10 mouse cellular contexts compared by ENCODE assay signal in the genomic region with DNA sequence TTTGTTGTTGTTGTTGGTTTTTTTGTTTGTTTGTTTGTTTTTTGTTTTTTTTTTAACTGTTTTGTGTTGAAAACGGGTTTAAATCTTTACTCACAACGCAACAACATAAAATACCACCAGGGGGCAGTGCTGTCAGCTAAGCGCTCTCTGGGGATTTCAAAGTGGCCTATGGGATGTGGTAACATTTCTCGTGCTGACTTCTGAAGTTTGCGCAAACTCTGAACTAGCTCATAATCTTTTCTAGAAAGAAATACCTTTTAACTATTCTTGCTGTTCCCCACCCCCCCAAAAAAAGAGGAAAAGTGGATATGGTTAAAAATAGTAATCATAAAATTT.
DNase-seq lines count a peak whose midpoint lies in the region; ATAC-seq lines count a peak whose summit lies in the region.
"Had no signal": no experiment of that assay in that cellular context is flagged by ENCODE, and none has a peak within 500 bp of the region (broad histone marks: within the 10 kb centered on the region; RNA-seq: fewer than 3 reads in every experiment).

No protein-coding gene starts in this region.

- H3K27me3 ChIP-seq in hindbrain, embryonic 11.5 days (ENCODE audit: control insufficient read depth, insufficient read depth, low read length), result no peaks in the 10 kb centered on the region
- H3K27me3 ChIP-seq in hindbrain, embryonic 16.5 days (replicated peaks; ENCODE audit: control insufficient read depth, insufficient read depth, low read length), result no peaks in the 10 kb centered on the region
- no peaks in the 10 kb centered on the region for H3K27me3 ChIP-seq in limb, embryonic 11.5 days (ENCODE audit: control insufficient read depth, insufficient read depth, low read length)
- H3K27me3 ChIP-seq: embryonic facial prominence, embryonic 12.5 days; liver, embryonic 13.5 days had no signal

- no peaks in the 10 kb centered on the region for H3K36me3 ChIP-seq in hindbrain, embryonic 11.5 days (ENCODE audit: control insufficient read depth, insufficient read depth, low read length)
- H3K36me3 ChIP-seq in hindbrain, embryonic 16.5 days (ENCODE audit: control insufficient read depth, insufficient read depth, low read length), result no peaks in the 10 kb centered on the region
- H3K36me3 ChIP-seq in limb, embryonic 11.5 days (ENCODE audit: control insufficient read depth, insufficient read depth, low read length), result no peaks in the 10 kb centered on the region
- H3K36me3 ChIP-seq: embryonic facial prominence, embryonic 12.5 days; liver, embryonic 13.5 days had no signal

- DNase-seq in hindbrain, embryonic 11.5 days (ENCODE audit: low spot score), result peak; percentile 81
- DNase-seq in Muller cell, postnatal 12 days (ENCODE audit: inconsistent ontology term), result peak; percentile 44
- DNase-seq in cerebellum, adult 18-20 months, result peak; percentile 64 to 79
- peak; percentile 73 for DNase-seq in limb, embryonic 11.5 days (ENCODE audit: low spot score)
- peak; percentile 81 for DNase-seq in retina, embryonic 14.5 days (ENCODE audit: low spot score)

- WGBS in hindbrain, embryonic 11.5 days, result 23% methylated on average over 5 of the region's 5 CpGs
- WGBS in hindbrain, embryonic 16.5 days, result 16% methylated on average over 5 of the region's 5 CpGs
- 21% methylated on average over 5 of the region's 5 CpGs for WGBS in limb, embryonic 11.5 days

- no peak overlapping the region for H3K4me3 ChIP-seq in hindbrain, embryonic 11.5 days (ENCODE audit: low read depth, low read length)
- H3K4me3 ChIP-seq in hindbrain, embryonic 16.5 days (ENCODE audit: low read length), result no peak overlapping the region
- no peak overlapping the region for H3K4me3 ChIP-seq in limb, embryonic 11.5 days (ENCODE audit: low read depth, low read length)
- H3K4me3 ChIP-seq: embryonic facial prominence, embryonic 12.5 days; liver, embryonic 13.5 days had no signal

- H3K9ac ChIP-seq in hindbrain, embryonic 11.5 days (ENCODE audit: low read depth, low read length), result no peak overlapping the region
- H3K9ac ChIP-seq in hindbrain, embryonic 16.5 days (ENCODE audit: low read depth, low read length), result no peak overlapping the region
- H3K9ac ChIP-seq in limb, embryonic 11.5 days (ENCODE audit: low read length), result no peak overlapping the region
- H3K9ac ChIP-seq: embryonic facial prominence, embryonic 12.5 days; liver, embryonic 13.5 days had no signal

- H3K4me1 ChIP-seq in hindbrain, embryonic 11.5 days (replicated peaks; ENCODE audit: control insufficient read depth, insufficient read depth, low read length), result no peaks in the 10 kb centered on the region
- H3K4me1 ChIP-seq in hindbrain, embryonic 16.5 days (ENCODE audit: control insufficient read depth, insufficient read depth, low read depth, low read length), result peaks cover 5% of the 10 kb centered on the region; the same call in 1 of the 2 replicates
- H3K4me1 ChIP-seq in limb, embryonic 11.5 days (ENCODE audit: control insufficient read depth, insufficient read depth, low read length), result no peaks in the 10 kb centered on the region
- H3K4me1 ChIP-seq: embryonic facial prominence, embryonic 12.5 days; liver, embryonic 13.5 days had no signal

- H3K27ac ChIP-seq in hindbrain, embryonic 11.5 days (ENCODE audit: low read depth, low read length), result no peak overlapping the region
- H3K27ac ChIP-seq in hindbrain, embryonic 16.5 days (ENCODE audit: low read depth, low read length), result no peak overlapping the region
- H3K27ac ChIP-seq in limb, embryonic 11.5 days (replicated peaks; ENCODE audit: low read depth, low read length), result no peak overlapping the region
- H3K27ac ChIP-seq: embryonic facial prominence, embryonic 12.5 days; liver, embryonic 13.5 days had no signal

- no peak overlapping the region for H3K4me2 ChIP-seq in hindbrain, embryonic 11.5 days (replicated peaks; ENCODE audit: low read depth, low read length)
- H3K4me2 ChIP-seq in hindbrain, embryonic 16.5 days (ENCODE audit: low read length), result no peak overlapping the region; the same call in 1 of the 2 replicates
- no peak overlapping the region for H3K4me2 ChIP-seq in limb, embryonic 11.5 days (ENCODE audit: low read depth, severe bottlenecking)
- H3K4me2 ChIP-seq: liver, embryonic 13.5 days had no signal

- H3K9me3 ChIP-seq in hindbrain, embryonic 11.5 days (ENCODE audit: control insufficient read depth, low read length), result no peaks in the 10 kb centered on the region
- no peaks in the 10 kb centered on the region for H3K9me3 ChIP-seq in hindbrain, embryonic 16.5 days (ENCODE audit: control insufficient read depth, low read length)
- no peaks in the 10 kb centered on the region for H3K9me3 ChIP-seq in limb, embryonic 11.5 days (ENCODE audit: control insufficient read depth, low read length)
- H3K9me3 ChIP-seq: embryonic facial prominence, embryonic 12.5 days had no signal

- no peak for ATAC-seq in hindbrain, embryonic 11.5 days (ENCODE audit: low FRiP score)
- no peak for ATAC-seq in hindbrain, embryonic 16.5 days
- ATAC-seq in granulocyte monocyte progenitor cell, adult 5-6 weeks (replicated peaks; ENCODE audit: poor library complexity, severe bottlenecking), result peak; percentile 80
- no peak for ATAC-seq in limb, embryonic 11.5 days (ENCODE audit: insufficient number of reproducible peaks, low FRiP score, low TSS enrichment, low read depth)
- no peak for ATAC-seq in inflammation-experienced regulatory T-cells, adult 6 months
